In genomic region chr8:126075400-126075799, GRCm38 (mm10) we compare ENCODE assay signal across 8 mouse cellular contexts.
A peak's percentile ranks its signal among the peaks of the same experiment; 100 is the strongest.
DNase-seq lines count a peak whose midpoint lies in the region; ATAC-seq and TF ChIP-seq lines count a peak whose summit lies in the region.

No protein-coding gene starts in this region.

- H3K9me3 ChIP-seq in midbrain, embryonic 10.5 days (replicated peaks) = no peaks in the 10 kb centered on the region
- no peaks in the 10 kb centered on the region for H3K9me3 ChIP-seq in midbrain, embryonic 13.5 days
- no peaks in the 10 kb centered on the region; the same call in 1 of the 2 replicates for H3K9me3 ChIP-seq in forebrain, embryonic 13.5 days (replicated peaks)
- H3K9me3 ChIP-seq in kidney, postnatal 0 days (replicated peaks; ENCODE audit: low read length) = no peaks in the 10 kb centered on the region

- no peak overlapping the region for H3K4me2 ChIP-seq in midbrain, embryonic 13.5 days (replicated peaks)
- H3K4me2 ChIP-seq in forebrain, embryonic 13.5 days = no peak overlapping the region
- no peak overlapping the region for H3K4me2 ChIP-seq in kidney, postnatal 0 days (ENCODE audit: low read length)

- H3K36me3 ChIP-seq in midbrain, embryonic 10.5 days = no peaks in the 10 kb centered on the region
- H3K36me3 ChIP-seq in midbrain, embryonic 13.5 days = no peaks in the 10 kb centered on the region
- H3K36me3 ChIP-seq in forebrain, embryonic 13.5 days (ENCODE audit: poor library complexity, severe bottlenecking) = no peaks in the 10 kb centered on the region
- no peaks in the 10 kb centered on the region for H3K36me3 ChIP-seq in kidney, postnatal 0 days (ENCODE audit: insufficient read depth, low read length)

- 19% methylated on average over 10 of the region's 10 CpGs for WGBS in midbrain, embryonic 10.5 days
- 15% methylated on average over 10 of the region's 10 CpGs for WGBS in midbrain, embryonic 13.5 days
- 18% methylated on average over 10 of the region's 10 CpGs for WGBS in forebrain, embryonic 13.5 days
- WGBS in kidney, postnatal 0 days = 12% methylated on average over 10 of the region's 10 CpGs

- peaks cover 12% of the 10 kb centered on the region for H3K27me3 ChIP-seq in midbrain, embryonic 10.5 days (ENCODE audit: low read depth, poor library complexity, severe bottlenecking)
- H3K27me3 ChIP-seq in midbrain, embryonic 13.5 days = peaks cover 5% of the 10 kb centered on the region; the same call in 1 of the 2 replicates
- no peaks in the 10 kb centered on the region for H3K27me3 ChIP-seq in forebrain, embryonic 13.5 days
- H3K27me3 ChIP-seq in kidney, postnatal 0 days (ENCODE audit: insufficient read depth, low read length) = no peaks in the 10 kb centered on the region

- H3K4me1 ChIP-seq in midbrain, embryonic 10.5 days = peaks cover 15% of the 10 kb centered on the region
- peaks cover 17% of the 10 kb centered on the region for H3K4me1 ChIP-seq in midbrain, embryonic 13.5 days (replicated peaks)
- H3K4me1 ChIP-seq in forebrain, embryonic 13.5 days = peaks cover 16% of the 10 kb centered on the region
- H3K4me1 ChIP-seq in kidney, postnatal 0 days (replicated peaks; ENCODE audit: insufficient read depth, low read length) = no peaks in the 10 kb centered on the region

- TF ChIP-seq POLR2A in brain, embryonic 14.5 days (IDR thresholded peaks at IDR 0.05; ENCODE audit: borderline replicate concordance, extremely low read depth, insufficient read depth, insufficient read length, poor library complexity, severe bottlenecking) = no peak

- no peak overlapping the region for H3K27ac ChIP-seq in midbrain, embryonic 10.5 days (replicated peaks)
- H3K27ac ChIP-seq in midbrain, embryonic 13.5 days = no peak overlapping the region
- H3K27ac ChIP-seq in forebrain, embryonic 13.5 days = no peak overlapping the region
- no peak overlapping the region for H3K27ac ChIP-seq in kidney, postnatal 0 days

- no peak overlapping the region for H3K4me3 ChIP-seq in midbrain, embryonic 10.5 days
- no peak overlapping the region for H3K4me3 ChIP-seq in midbrain, embryonic 13.5 days (replicated peaks)
- H3K4me3 ChIP-seq in forebrain, embryonic 13.5 days = no peak overlapping the region
- no peak overlapping the region for H3K4me3 ChIP-seq in kidney, postnatal 0 days (replicated peaks; ENCODE audit: low read depth, low read length)

- peak; percentile 92 for TF ChIP-seq CTCF in brain, embryonic 14.5 days (IDR thresholded peaks at IDR 0.05; ENCODE audit: borderline replicate concordance, extremely low read depth, insufficient read depth, insufficient read length)
- TF ChIP-seq CTCF in kidney, postnatal 0 days (IDR thresholded peaks at IDR 0.05; ENCODE audit: low read depth) = peak; percentile 79

- DNase-seq in midbrain, embryonic 10.5 days (ENCODE audit: low spot score) = peak; percentile 73
- peak; percentile 73 for DNase-seq in brain, embryonic 14.5 days (ENCODE audit: low read depth)
- DNase-seq in kidney, postnatal 0 days (ENCODE audit: low spot score) = peak; percentile 82
- DNase-seq in lung, adult 18-20 months = peak; percentile 54 to 56
- DNase-seq in retina, postnatal 7 days (ENCODE audit: low read depth, low spot score) = peak; percentile 42
- peak; percentile 35 to 77 for DNase-seq in urinary bladder, adult 18-20 months (ENCODE audit: low spot score in 2 of 2)

- no peak overlapping the region for H3K9ac ChIP-seq in midbrain, embryonic 13.5 days (replicated peaks)
- no peak overlapping the region for H3K9ac ChIP-seq in forebrain, embryonic 13.5 days
- no peak overlapping the region for H3K9ac ChIP-seq in kidney, postnatal 0 days (ENCODE audit: low read depth, low read length)

- ATAC-seq in midbrain, embryonic 13.5 days = no peak
- peak; percentile 33; the same call in 1 of the 2 replicates for ATAC-seq in forebrain, embryonic 13.5 days
- ATAC-seq in kidney, postnatal 0 days (replicated peaks; ENCODE audit: low FRiP score, low read depth) = no peak
